Mouse (Mus musculus): ENCODE data around the gene Hist1h3g. TPM values are rescaled to one million over a fixed set of nuclear protein-coding genes. Genes with fewer than 3 reads are reported as not detected.
A peak's percentile ranks its signal among the peaks of the same experiment; 100 is the strongest.

Gene Hist1h3g
- polyA plus RNA-seq, 1 experiment: 16.4 TPM

- no peaks in the 10 kb centered on the region for H3K36me3 ChIP-seq (replicated peaks; ENCODE audit: low read length)
- TF ChIP-seq GATA1 (IDR thresholded peaks at IDR 0.05; ENCODE audit: borderline replicate concordance, low read length) (no peak), FLI1 (IDR thresholded peaks at IDR 0.05; ENCODE audit: low read length) (no peak)
- H3K27me3 ChIP-seq (replicated peaks): no peaks in the 10 kb centered on the region
- H3K4me1 ChIP-seq: peaks cover 69% of the 10 kb centered on the region
- no peaks in the 10 kb centered on the region for H3K9me3 ChIP-seq
- peak overlapping the region; percentile 93 for H3K4me3 ChIP-seq (replicated peaks)
These were observed 49.1 kb downstream of the Hist1h3g start for GRCm38 (mm10) chr13:23584331-23584730.

DNA sequence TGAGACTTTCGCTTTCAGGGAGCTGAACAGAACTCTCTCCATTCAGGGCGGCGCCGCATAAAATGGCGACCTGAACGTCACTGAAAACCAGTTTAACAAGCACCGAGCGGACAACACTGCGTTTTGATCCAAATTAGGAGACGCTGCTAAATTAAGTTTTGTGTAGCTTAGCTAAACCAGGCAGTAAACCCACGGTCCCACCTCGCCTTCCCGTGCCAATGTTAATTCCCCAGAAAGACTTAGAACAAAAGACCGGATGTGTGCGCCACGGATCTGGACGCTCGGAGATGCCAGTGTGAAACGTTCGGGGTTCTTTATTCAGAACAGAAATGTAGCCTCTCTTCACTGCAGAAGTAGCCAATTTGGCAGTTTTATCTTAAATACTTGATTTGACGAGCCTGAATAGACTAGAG is 49.8 kb downstream of the Hist1h3g start:
- Histone ChIP-seq H3K9me3 (no peaks in the 10 kb centered on the region), H3K4me3 (replicated peaks) (peak overlapping the region; percentile 93), H3K27me3 (replicated peaks) (no peaks in the 10 kb centered on the region), H3K36me3 (replicated peaks; ENCODE audit: low read length) (no peaks in the 10 kb centered on the region), H3K4me1 (peaks cover 70% of the 10 kb centered on the region)
- TF ChIP-seq GATA1 (IDR thresholded peaks at IDR 0.05; ENCODE audit: borderline replicate concordance, low read length) (no peak), FLI1 (IDR thresholded peaks at IDR 0.05; ENCODE audit: low read length) (0 out of 2 replicates have a peak, but pooled peaks have one; percentile 28)

Other genes starting within 250 kb of the Hist1h3g start
- gene Zfp322a, start 166.2 kb upstream of the Hist1h3g start, polyA plus RNA-seq (2012; ENCODE audit: insufficient read depth, low replicate concordance): 0.07 TPM in 1 of 2 replicates, not detected in the other
- 1.6 and 7.8 TPM in 2 replicates for gene Abt1, start 111.6 kb upstream of the Hist1h3g start, polyA plus RNA-seq (2012; ENCODE audit: insufficient read depth, low replicate concordance)
- gene Btn1a1, start 69.5 kb upstream of the Hist1h3g start, polyA plus RNA-seq (2012; ENCODE audit: insufficient read depth, low replicate concordance): not detected in 2 replicates
- gene Btn2a2, start 46.6 kb upstream of the Hist1h3g start, polyA plus RNA-seq (2012; ENCODE audit: insufficient read depth, low replicate concordance): not detected in 2 replicates
- 443 and 574 TPM in 2 replicates for gene Hist1h4h, start 4.4 kb upstream of the Hist1h3g start, polyA plus RNA-seq (2012; ENCODE audit: insufficient read depth, low replicate concordance)
- gene Hist1h2af, start 1.5 kb upstream of the Hist1h3g start, polyA plus RNA-seq (2012; ENCODE audit: insufficient read depth, low replicate concordance): 37.2 and 163 TPM in 2 replicates
- 1.4 and 2.0 TPM in 2 replicates for gene Hist1h2bh, start 8.0 kb downstream of the Hist1h3g start, polyA plus RNA-seq (2012; ENCODE audit: insufficient read depth, low replicate concordance)
- gene Hist1h3f, start 8.6 kb downstream of the Hist1h3g start, polyA plus RNA-seq (2012; ENCODE audit: insufficient read depth, low replicate concordance): 7.0 TPM in 1 of 2 replicates, not detected in the other
- 8.9 and 30.2 TPM in 2 replicates for gene Hist1h4f, start 16.2 kb downstream of the Hist1h3g start, polyA plus RNA-seq (2012; ENCODE audit: insufficient read depth, low replicate concordance)
- 0.36 and 2.1 TPM in 2 replicates for gene Hist1h1d, start 17.8 kb downstream of the Hist1h3g start, polyA plus RNA-seq (2012; ENCODE audit: insufficient read depth, low replicate concordance)
- 17.9 and 26.5 TPM in 2 replicates for gene Hist1h3e, start 26.9 kb downstream of the Hist1h3g start, polyA plus RNA-seq (2012; ENCODE audit: insufficient read depth, low replicate concordance)
- gene Hist1h2ae, start 35.8 kb downstream of the Hist1h3g start, polyA plus RNA-seq (2012; ENCODE audit: insufficient read depth, low replicate concordance): 13.6 and 16.0 TPM in 2 replicates
- 16.8 and 28.8 TPM in 2 replicates for gene Hist1h2bg, start 36.0 kb downstream of the Hist1h3g start, polyA plus RNA-seq (2012; ENCODE audit: insufficient read depth, low replicate concordance)
- 7.6 and 73.0 TPM in 2 replicates for gene Hist1h2bf, start 38.8 kb downstream of the Hist1h3g start, polyA plus RNA-seq (2012; ENCODE audit: insufficient read depth, low replicate concordance)
- gene Hist1h2ad, start 39.0 kb downstream of the Hist1h3g start, polyA plus RNA-seq (2012; ENCODE audit: insufficient read depth, low replicate concordance): 9.6 TPM in 1 of 2 replicates, not detected in the other
- gene Hist1h3d, start 40.3 kb downstream of the Hist1h3g start, polyA plus RNA-seq (2012; ENCODE audit: insufficient read depth, low replicate concordance): 4.6 and 5.9 TPM in 2 replicates
- gene Hist1h4d, start 46.2 kb downstream of the Hist1h3g start, polyA plus RNA-seq (2012; ENCODE audit: insufficient read depth, low replicate concordance): 16.4 and 20.4 TPM in 2 replicates
- 1.1 and 1.9 TPM in 2 replicates for gene Hist1h2be, start 85.7 kb downstream of the Hist1h3g start, polyA plus RNA-seq (2012; ENCODE audit: insufficient read depth, low replicate concordance)
- gene Hist1h1e, start 87.1 kb downstream of the Hist1h3g start, polyA plus RNA-seq (2012; ENCODE audit: insufficient read depth, low replicate concordance): 4.7 and 22.2 TPM in 2 replicates
- 3.6 and 4.7 TPM in 2 replicates for gene Hist1h2ac, start 148.5 kb downstream of the Hist1h3g start, polyA plus RNA-seq (2012; ENCODE audit: insufficient read depth, low replicate concordance)
- gene Hist1h2bc, start 148.8 kb downstream of the Hist1h3g start, polyA plus RNA-seq (2012; ENCODE audit: insufficient read depth, low replicate concordance): 148 and 151 TPM in 2 replicates
- not detected in 2 replicates for gene Hist1h1t, start 160.4 kb downstream of the Hist1h3g start, polyA plus RNA-seq (2012; ENCODE audit: insufficient read depth, low replicate concordance)
- gene Hist1h4c, start 163.0 kb downstream of the Hist1h3g start, polyA plus RNA-seq (2012; ENCODE audit: insufficient read depth, low replicate concordance): 4.0 and 19.8 TPM in 2 replicates
- gene Hfe, start 175.4 kb downstream of the Hist1h3g start, polyA plus RNA-seq (2012; ENCODE audit: insufficient read depth, low replicate concordance): 10.7 TPM in 1 of 2 replicates, not detected in the other
- gene Hist1h1c, start 203.4 kb downstream of the Hist1h3g start, polyA plus RNA-seq (2012; ENCODE audit: insufficient read depth, low replicate concordance): 353 and 402 TPM in 2 replicates
- 12.6 TPM in 1 of 2 replicates, not detected in the other for gene Hist1h3c, start 210.2 kb downstream of the Hist1h3g start, polyA plus RNA-seq (2012; ENCODE audit: insufficient read depth, low replicate concordance)
- gene Hist1h2bb, start 211.3 kb downstream of the Hist1h3g start, polyA plus RNA-seq (2012; ENCODE audit: insufficient read depth, low replicate concordance): 7.4 TPM in 1 of 2 replicates, not detected in the other
- 16.0 and 17.5 TPM in 2 replicates for gene Hist1h2ab, start 215.7 kb downstream of the Hist1h3g start, polyA plus RNA-seq (2012; ENCODE audit: insufficient read depth, low replicate concordance)
- gene Hist1h3b, start 216.8 kb downstream of the Hist1h3g start, polyA plus RNA-seq (2012; ENCODE audit: insufficient read depth, low replicate concordance): 9.9 and 14.5 TPM in 2 replicates
- gene Hist1h4b, start 221.6 kb downstream of the Hist1h3g start, polyA plus RNA-seq (2012; ENCODE audit: insufficient read depth, low replicate concordance): 17.4 and 40.7 TPM in 2 replicates
- 30.3 and 45.4 TPM in 2 replicates for gene Hist1h4a, start 225.8 kb downstream of the Hist1h3g start, polyA plus RNA-seq (2012; ENCODE audit: insufficient read depth, low replicate concordance)
- gene Hist1h3a, start 227.0 kb downstream of the Hist1h3g start, polyA plus RNA-seq (2012; ENCODE audit: insufficient read depth, low replicate concordance): 6.6 and 7.4 TPM in 2 replicates
- gene Hist1h1a, start 228.2 kb downstream of the Hist1h3g start, polyA plus RNA-seq (2012; ENCODE audit: insufficient read depth, low replicate concordance): 3.3 and 3.5 TPM in 2 replicates
- not detected in 2 replicates for gene Trim38, start 234.5 kb downstream of the Hist1h3g start, polyA plus RNA-seq (2012; ENCODE audit: insufficient read depth, low replicate concordance)

All from megakaryocyte, embryonic 14.5 days (primary cell).